Comparison of ENCODE assay signal across 10 mouse cellular contexts in the genomic region with DNA sequence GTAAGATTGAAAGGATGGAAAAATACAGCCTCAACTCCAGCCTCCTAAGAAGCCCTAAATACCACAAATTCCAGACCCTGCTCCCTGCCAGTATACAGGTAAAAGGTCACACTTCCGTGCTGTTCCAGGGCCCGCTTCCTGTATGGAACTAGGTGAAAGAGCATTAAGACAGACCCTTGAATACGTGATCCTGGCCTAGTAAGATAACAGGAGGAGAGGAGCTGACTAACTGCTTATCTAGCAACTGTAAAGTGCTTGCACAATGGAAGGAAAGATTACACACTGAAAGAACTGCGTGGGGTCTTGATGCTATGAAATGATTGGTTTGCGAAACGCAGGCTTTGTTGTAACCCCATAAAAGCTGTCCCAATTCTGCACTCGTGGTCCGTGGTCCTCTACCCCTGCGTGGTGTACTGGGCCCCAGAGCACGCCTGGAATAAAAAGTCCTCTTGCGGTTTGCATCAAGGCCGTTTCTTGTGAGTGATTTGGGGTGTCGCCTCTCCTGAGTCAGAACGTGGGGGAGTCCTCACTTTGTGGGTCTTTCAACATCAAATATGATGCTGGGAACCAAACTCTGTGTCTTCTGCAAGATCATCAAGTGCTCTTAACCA. TPM values are rescaled to one million over a fixed set of nuclear protein-coding genes. Genes with fewer than 3 reads are reported as not detected.
DNase-seq lines count a peak whose midpoint lies in the region; ATAC-seq and TF ChIP-seq lines count a peak whose summit lies in the region.
"Had no signal": no experiment of that assay in that cellular context is flagged by ENCODE, and none has a peak within 500 bp of the region (broad histone marks: within the 10 kb centered on the region; RNA-seq: fewer than 3 reads in every experiment).

No protein-coding gene starts in this region.

- WGBS in lung, embryonic 16.5 days = 79% methylated on average over 14 of the region's 14 CpGs

- no peaks in the 10 kb centered on the region for H3K36me3 ChIP-seq in lung, embryonic 16.5 days (ENCODE audit: control insufficient read depth, insufficient read depth, low read length)
- H3K36me3 ChIP-seq in myocyte (ENCODE audit: control insufficient read depth, insufficient read depth) = no peaks in the 10 kb centered on the region
- H3K36me3 ChIP-seq: embryonic facial prominence, embryonic 12.5 days had no signal

- peak overlapping the region; percentile 99 for H3K27ac ChIP-seq in lung, embryonic 16.5 days (ENCODE audit: low read length)

- no peaks in the 10 kb centered on the region; the same call in 1 of the 2 replicates for H3K9me3 ChIP-seq in lung, embryonic 16.5 days (ENCODE audit: control insufficient read depth, low read length)
- H3K9me3 ChIP-seq: embryonic facial prominence, embryonic 12.5 days had no signal

- peak; percentile 20 for DNase-seq in embryo, embryonic 10.5 days (ENCODE audit: low spot score)
- no peak for DNase-seq in embryo, embryonic 10 days (ENCODE audit: low spot score)
- DNase-seq in lung, postnatal 25 days (ENCODE audit: low spot score) = no peak
- DNase-seq in kidney, postnatal 10 days = peak; percentile 34
- DNase-seq in cerebellum, adult 9-10 months = no peak
- DNase-seq in urinary bladder, adult 18-20 months (ENCODE audit: low spot score in 2 of 2) = no peak
- DNase-seq: thymus, postnatal 36 days had no signal

- ATAC-seq in lung, embryonic 16.5 days (ENCODE audit: low read depth) = no peak

- no peak overlapping the region; the same call in 1 of the 2 replicates for H3K9ac ChIP-seq in lung, embryonic 16.5 days (ENCODE audit: low read length)

- H3K4me1 ChIP-seq in lung, embryonic 16.5 days (replicated peaks; ENCODE audit: control insufficient read depth, insufficient read depth, low read length) = peaks cover 11% of the 10 kb centered on the region

- H3ac ChIP-seq in myocyte (ENCODE audit: control insufficient read depth, insufficient read length) = no peak overlapping the region

- peaks cover 33% of the 10 kb centered on the region for H3K79me2 ChIP-seq in myocyte (ENCODE audit: control insufficient read depth, insufficient read depth)

- H3K4me3 ChIP-seq in lung, embryonic 16.5 days (ENCODE audit: low read length) = no peak overlapping the region
- H3K4me3 ChIP-seq in myocyte = peak overlapping the region; percentile 88

- H3K4me2 ChIP-seq in lung, embryonic 16.5 days (ENCODE audit: low read depth, low read length) = no peak overlapping the region
- no peak overlapping the region for H3K4me2 ChIP-seq in myocyte (ENCODE audit: low read depth)

- H3K27me3 ChIP-seq in lung, embryonic 16.5 days (ENCODE audit: control insufficient read depth, insufficient read depth, low read depth, low read length) = no peaks in the 10 kb centered on the region
- no peaks in the 10 kb centered on the region for H3K27me3 ChIP-seq in myocyte (ENCODE audit: control insufficient read depth, insufficient read depth, insufficient read length)
- H3K27me3 ChIP-seq: embryonic facial prominence, embryonic 12.5 days had no signal

- no peak for TF ChIP-seq POLR2A in myocyte (IDR thresholded peaks at IDR 0.05; ENCODE audit: insufficient read length, low read depth)

TF ChIP-seq in myocyte, 11 proteins besides CTCF, POLR2A, EP300 and RAD21:
- TF ChIP-seq MYOG (IDR thresholded peaks at IDR 0.05; ENCODE audit: control insufficient read depth in 1 of 3, insufficient read depth in 1 of 3, insufficient read length in 2 of 3, low read depth in 2 of 3) (no peak), USF1 (IDR thresholded peaks at IDR 0.05; ENCODE audit: low read depth) (no peak), MYOD1 (IDR thresholded peaks at IDR 0.05; ENCODE audit: control insufficient read depth in 1 of 3, insufficient read length in 2 of 3, low read depth in 2 of 3) (no peak), REST (IDR thresholded peaks at IDR 0.05; ENCODE audit: insufficient read depth, insufficient read length) (no peak), TCF12 (IDR thresholded peaks at IDR 0.05; ENCODE audit: insufficient read depth, poor library complexity, severe bottlenecking) (no peak), MAX (IDR thresholded peaks at IDR 0.05; ENCODE audit: low read depth) (no peak), POLR2AphosphoS2 (IDR thresholded peaks at IDR 0.05; ENCODE audit: insufficient read length, low read depth) (no peak), SRF (IDR thresholded peaks at IDR 0.05; ENCODE audit: control insufficient read depth, insufficient read length, low read depth) (no peak), E2F4 (IDR thresholded peaks at IDR 0.05; ENCODE audit: insufficient read depth) (no peak), CEBPB (IDR thresholded peaks at IDR 0.05; ENCODE audit: insufficient read depth, poor library complexity, severe bottlenecking) (no peak), TCF3 (IDR thresholded peaks at IDR 0.05; ENCODE audit: insufficient read length, low read depth) (no peak)

RNA-seq across cellular contexts. Expression of a gene that starts 0.7 kb away (rescaled TPM):
- 64.7 and 67.1 TPM in 2 replicates for polyA plus RNA-seq in lung, embryonic 16.5 days (2015; fragmentation: Nextera tagmentation; extraction: Ambion mirVana)
- polyA plus RNA-seq in myocyte (2012; fragmentation: generic; extraction: Trizol) = 9.8 TPM

RNA-seq across cellular contexts. Expression of a gene that starts 52.0 kb away (rescaled TPM):
- 131 and 141 TPM in 2 replicates for polyA plus RNA-seq in lung, embryonic 16.5 days (2015; fragmentation: Nextera tagmentation; extraction: Ambion mirVana)
- polyA plus RNA-seq in myocyte (2012; fragmentation: generic; extraction: Trizol) = 24.4 TPM

RNA-seq across cellular contexts. Expression of a gene that starts 56.3 kb away (rescaled TPM):
- polyA plus RNA-seq in lung, embryonic 16.5 days (2015; fragmentation: Nextera tagmentation; extraction: Ambion mirVana) = 21.7 and 24.2 TPM in 2 replicates
- 61.8 TPM for polyA plus RNA-seq in myocyte (2012; fragmentation: generic; extraction: Trizol)

Comparison
In these comparisons a context has a peak if more than half of its experiments do, and no peak if none do; other contexts are left out.
1. DNase-seq: peak in embryo, embryonic 10.5 days (single experiment) and kidney, postnatal 10 days (single experiment); none in embryo, embryonic 10 days (single experiment), lung, postnatal 25 days (single experiment), cerebellum, adult 9-10 months (single experiment) and urinary bladder, adult 18-20 months (0 of 2).